Mouse (Mus musculus): Measurements from ENCODE around the gene Tspan5.

Gene Tspan5

DNA sequence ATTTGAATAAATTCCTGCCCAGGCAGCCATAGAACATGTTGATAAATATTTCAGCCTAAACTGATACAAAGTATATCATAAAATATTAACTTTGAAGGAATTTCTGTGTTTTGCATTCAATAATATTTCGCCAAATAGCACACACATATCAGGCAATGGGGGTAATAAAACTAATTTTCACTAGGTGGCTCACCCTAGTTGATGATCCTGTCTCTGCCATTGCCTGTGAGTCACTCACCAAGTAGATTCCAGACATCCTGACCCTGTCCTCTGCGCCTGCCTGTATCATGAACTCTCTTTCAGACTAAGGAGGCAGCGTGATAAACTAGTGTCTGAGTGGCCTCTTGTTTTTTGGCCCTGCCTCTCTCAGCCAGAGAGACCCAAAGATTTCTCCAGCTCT, 105.8 kb downstream of the Tspan5 start:
- DNase-seq (ENCODE audit: low spot score in 2 of 2): no peak

- DNase-seq (ENCODE audit: low spot score in 2 of 2): no peak
These were observed 107.8 kb downstream of the Tspan5 start for GRCm38 (mm10) chr3:138849755-138850301.

DNA sequence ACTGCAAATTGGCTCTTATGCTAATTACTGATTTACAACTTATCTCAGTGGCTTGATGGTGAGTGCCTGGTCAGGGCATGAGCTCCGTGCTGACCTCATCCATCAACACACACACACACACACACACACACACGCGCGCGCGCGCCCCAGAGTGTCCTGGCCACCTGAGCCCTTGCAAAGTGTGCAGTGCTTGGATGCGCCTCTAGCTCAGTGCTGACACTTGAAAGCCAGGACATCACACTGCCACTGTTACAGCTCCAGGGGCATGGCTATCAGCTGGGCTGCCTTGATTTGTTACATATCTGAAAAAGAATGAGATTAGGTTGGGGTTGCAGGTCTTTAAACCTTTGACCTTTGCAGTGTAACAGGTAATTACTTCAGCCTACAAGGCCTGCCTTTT, 109.9 kb downstream of the Tspan5 start:
- no peak for DNase-seq (ENCODE audit: low spot score in 2 of 2)

DNA sequence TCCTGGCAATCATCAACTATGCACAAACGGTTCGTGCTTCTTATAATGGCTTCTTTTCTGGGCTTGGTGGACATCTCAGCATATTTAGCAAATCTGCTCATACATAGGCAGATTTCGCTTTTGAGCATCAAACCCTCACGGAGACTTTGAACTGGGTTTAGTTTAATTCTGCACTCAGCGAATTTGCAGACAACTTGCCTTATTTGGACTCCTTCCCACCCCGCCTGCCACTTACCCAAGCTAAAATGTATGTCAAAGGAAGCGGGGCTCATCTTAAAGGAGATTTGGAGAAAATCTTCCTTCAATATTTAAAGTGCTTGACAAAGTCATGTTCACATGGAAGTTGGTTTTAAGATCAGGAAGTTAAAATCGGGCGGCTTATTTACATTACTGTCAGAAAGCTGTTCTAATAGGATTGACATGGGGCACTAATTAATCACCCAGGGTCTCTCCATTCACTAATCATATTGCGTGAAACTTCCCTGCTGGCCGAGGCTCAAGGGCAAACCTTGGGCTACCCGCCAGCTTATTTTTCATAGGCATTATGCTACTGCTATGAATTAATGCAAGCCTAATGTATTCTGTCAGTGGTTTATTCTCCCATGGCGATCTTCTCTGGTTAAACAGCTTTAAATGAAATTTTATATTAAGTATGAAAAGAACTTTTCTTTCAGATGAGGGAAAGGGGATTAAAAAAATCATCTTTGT, 111.1 kb downstream of the Tspan5 start:
- DNase-seq (ENCODE audit: low spot score in 2 of 2): no peak

DNA sequence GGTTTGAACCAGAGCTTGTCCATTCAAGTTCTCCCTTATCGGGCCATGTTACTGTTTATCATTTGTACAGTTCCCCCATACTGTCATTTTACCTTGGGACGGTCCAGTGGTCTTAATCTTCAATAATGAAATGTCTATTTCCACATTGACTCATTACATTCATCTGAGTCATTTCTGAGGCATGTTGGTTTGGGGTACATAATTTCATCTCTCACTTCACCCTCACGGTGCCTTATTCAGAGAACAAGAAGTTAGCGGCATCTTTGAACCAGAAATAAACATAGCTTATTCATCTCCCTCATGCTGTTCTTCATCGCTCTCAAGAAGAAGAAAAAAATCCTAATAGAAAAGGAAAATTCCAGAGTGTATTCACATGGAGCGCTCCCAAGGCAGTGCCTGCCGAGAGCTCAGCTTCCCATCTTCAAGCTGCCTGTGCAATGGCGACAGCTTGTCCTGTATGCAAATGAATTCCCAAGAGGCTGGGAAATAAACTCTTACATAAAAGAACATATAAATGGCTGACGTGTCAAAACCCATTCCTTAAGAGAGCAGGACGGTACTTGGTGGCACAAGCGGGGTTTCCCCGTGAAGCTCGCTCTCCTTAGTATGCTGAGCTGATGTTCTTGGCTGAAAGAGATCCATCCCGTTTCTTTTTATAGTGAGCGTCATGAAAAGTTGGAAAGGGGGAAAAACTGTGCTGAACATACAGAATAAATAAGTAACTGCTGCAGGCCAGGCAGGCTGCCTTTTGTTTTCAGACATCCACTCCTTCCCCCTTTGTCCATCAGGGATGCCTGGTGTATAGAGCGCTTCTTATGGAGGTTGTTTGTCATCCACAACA, 112.2 kb downstream of the Tspan5 start:
- DNase-seq (ENCODE audit: low spot score in 2 of 2): no peak

DNA sequence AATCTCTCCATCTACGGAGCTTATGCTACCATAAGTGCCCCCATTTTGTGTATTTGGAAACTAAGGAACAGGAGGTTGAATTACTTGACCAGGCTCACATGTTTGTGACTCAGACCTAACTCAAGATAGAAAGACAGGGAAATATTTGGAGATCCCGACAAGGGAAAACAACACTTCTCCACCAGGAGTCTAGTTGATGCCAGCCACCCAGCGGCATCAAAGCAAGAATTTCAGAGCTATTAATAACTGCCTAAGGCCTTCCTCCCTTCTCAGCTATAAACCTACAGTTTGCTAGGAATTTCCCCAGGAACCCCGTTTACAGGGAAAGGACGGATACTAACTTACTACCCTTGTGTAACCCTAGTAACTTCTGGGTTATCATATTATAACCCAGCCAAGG, 113.4 kb downstream of the Tspan5 start:
- DNase-seq (ENCODE audit: low spot score in 2 of 2): no peak

GRCm38 (mm10) chr3:138856946-138857345, 115.0 kb downstream of the Tspan5 start:
- DNase-seq (ENCODE audit: low spot score in 2 of 2): no peak

DNA sequence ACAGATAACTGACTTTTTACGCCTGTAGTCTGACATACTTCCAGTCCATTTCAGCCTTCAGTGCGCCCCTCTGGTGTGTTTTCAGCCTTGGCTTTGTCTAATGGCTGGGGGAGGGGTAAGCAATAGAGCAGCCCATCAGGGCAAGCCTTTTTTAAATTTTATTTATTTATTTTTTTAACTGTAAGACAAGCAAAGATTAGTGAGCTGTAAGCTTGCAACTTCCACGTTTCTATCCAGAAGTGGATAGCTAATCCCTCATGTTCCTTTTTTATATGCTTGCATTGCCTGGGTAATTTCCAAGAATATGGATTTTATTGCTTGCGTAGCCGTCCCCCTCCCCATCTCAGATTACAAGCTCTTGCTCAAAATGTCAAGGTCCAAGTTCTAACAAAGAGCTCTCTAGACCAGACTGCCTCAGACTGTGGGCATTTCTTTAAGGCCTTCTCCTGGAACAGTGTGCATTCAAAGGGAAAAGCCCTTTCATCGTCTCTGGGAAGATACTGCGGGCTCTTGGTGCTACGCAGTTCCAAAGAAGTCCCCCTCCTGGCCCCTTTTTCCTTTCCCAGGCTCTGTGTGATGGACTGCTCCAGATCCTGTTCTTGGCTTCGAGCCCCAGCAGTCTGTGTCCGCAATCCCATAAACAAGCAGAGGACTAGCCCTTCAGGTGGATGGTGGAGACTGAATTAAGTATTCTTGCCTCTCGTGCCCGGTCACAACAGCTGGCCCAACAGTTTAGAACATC, 116.0 kb downstream of the Tspan5 start:
- no peak for DNase-seq (ENCODE audit: low spot score in 2 of 2)

DNA sequence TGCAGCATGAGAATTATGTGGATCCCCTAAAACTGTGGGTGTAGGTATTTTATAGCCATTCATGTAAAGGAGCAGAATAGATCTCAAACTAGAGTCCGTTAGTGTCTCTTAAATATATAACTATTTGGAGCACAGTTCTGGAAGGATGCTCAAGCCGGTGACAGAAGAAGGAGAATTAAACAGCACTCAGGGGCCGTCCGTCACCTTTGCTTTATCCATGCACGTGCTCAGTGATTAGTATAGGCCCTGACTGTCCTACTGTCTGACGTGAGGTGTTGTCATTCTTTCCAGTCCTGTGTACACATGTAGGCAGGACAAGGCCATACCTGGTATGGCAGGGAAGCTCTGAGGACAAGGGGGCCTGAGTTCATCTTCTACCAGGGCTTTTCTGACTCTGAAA, 116.7 kb downstream of the Tspan5 start:
- DNase-seq (ENCODE audit: low spot score in 2 of 2): no peak

GRCm38 (mm10) chr3:138859166-138859565, 117.2 kb downstream of the Tspan5 start:
- no peak for DNase-seq (ENCODE audit: low spot score in 2 of 2)

GRCm38 (mm10) chr3:138859666-138860065, 117.7 kb downstream of the Tspan5 start:
- no peak for DNase-seq (ENCODE audit: low spot score in 2 of 2)

GRCm38 (mm10) chr3:138860257-138860760, 118.3 kb downstream of the Tspan5 start:
- no peak for DNase-seq (ENCODE audit: low spot score in 2 of 2)

DNA sequence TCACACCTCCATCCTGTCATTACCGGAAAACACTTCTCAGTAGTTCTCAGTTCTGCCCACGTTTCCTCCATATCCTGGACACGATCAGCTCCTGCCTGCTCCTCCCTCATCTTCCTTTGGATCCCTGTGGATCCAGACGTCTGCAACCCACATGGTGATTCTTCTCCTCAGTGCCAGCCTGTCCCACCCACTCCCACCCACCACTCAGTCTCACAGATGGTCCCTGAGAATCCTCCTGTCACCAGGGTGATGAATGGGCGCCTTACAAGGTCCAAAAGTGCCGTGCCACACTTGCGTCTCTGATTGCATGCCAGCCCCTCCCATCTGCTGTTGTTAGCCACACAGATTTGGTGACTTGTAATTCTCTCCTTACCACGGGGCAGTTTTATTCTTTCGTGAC, 119.0 kb downstream of the Tspan5 start:
- no peak for DNase-seq (ENCODE audit: low spot score in 2 of 2)

- no peak for DNase-seq (ENCODE audit: low spot score in 2 of 2)
These were observed 119.6 kb downstream of the Tspan5 start for GRCm38 (mm10) chr3:138861589-138861988.

- DNase-seq (ENCODE audit: low spot score in 2 of 2): no peak
These were observed 122.2 kb downstream of the Tspan5 start for GRCm38 (mm10) chr3:138864166-138864648.

- no peak for DNase-seq (ENCODE audit: low spot score in 2 of 2)
These were observed 123.3 kb downstream of the Tspan5 start for GRCm38 (mm10) chr3:138865271-138865670.

- no peak for DNase-seq (ENCODE audit: low spot score in 2 of 2)
These were observed 125.3 kb downstream of the Tspan5 start for GRCm38 (mm10) chr3:138867149-138867848.

DNA sequence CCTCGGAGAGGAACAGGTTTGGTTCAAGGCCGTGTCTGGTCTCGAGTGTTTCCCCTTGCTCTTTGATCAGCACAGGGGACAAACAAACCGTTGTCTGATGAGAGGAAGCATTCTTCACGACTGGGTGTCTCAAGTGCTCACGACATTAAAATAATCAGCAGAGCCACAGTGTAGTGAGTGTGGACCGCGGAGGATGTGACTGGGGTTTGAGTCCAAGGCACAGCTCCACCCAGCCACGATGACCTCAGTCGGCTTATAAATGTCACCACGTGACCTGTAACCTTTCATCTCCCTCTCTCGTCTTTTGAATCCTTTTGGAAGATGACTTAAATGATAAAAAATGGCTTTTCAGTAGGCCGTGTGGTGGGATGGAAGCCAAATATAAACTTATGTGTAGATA, 126.4 kb downstream of the Tspan5 start:
- DNase-seq (ENCODE audit: low spot score in 2 of 2): no peak

DNA sequence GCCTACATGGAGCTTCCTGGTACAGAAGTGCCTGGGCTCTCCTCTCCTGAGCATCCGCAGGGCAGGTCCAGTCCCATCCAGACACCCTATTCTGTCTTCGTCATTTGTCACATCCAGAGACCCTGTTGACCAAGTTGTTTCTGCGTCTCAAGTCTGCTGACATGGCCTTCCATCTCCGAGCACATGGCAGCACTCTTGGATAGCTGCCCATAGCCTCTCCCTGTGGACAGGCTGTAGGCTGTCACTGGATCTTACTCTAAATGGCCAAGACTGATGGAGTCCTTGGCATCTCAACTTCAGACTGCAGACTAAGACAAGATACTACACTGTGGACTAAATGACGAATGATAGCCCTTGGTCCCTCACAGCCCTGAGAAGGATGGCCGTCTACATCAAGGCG, 133.3 kb downstream of the Tspan5 start:
- DNase-seq (ENCODE audit: low spot score in 2 of 2): no peak

GRCm38 (mm10) chr3:138875936-138876335, 133.9 kb downstream of the Tspan5 start:
- no peak for DNase-seq (ENCODE audit: low spot score in 2 of 2)

GRCm38 (mm10) chr3:138876418-138876817, 134.4 kb downstream of the Tspan5 start:
- no peak for DNase-seq (ENCODE audit: low spot score in 2 of 2)

All from spleen, postnatal 10 days (tissue).